Mouse (Mus musculus): Measurements from ENCODE around the gene Cend1.

Gene Cend1

GRCm38 (mm10) chr7:141390326-141391259, 38.7 kb downstream of the Cend1 start:
- DNase-seq: peak; percentile 43

- no peak for DNase-seq
These were observed 40.7 kb downstream of the Cend1 start for GRCm38 (mm10) chr7:141388487-141389109.

GRCm38 (mm10) chr7:141387807-141388486, 41.3 kb downstream of the Cend1 start:
- DNase-seq: no peak

GRCm38 (mm10) chr7:141381068-141381835, 48.0 kb downstream of the Cend1 start:
- no peak for DNase-seq

GRCm38 (mm10) chr7:141379584-141379983, 49.7 kb downstream of the Cend1 start:
- DNase-seq: no peak
